Mouse (Mus musculus) lung, postnatal 0 days (tissue): ENCODE data around the gene Odf3b. TPM values are rescaled to one million over a fixed set of nuclear protein-coding genes. Genes with fewer than 3 reads are reported as not detected.

Experiments used
- ATAC-seq: fragments of 200-750 bp; cut with Nextera tagmentation; 2 replicates; pipeline ENCODE4 v1.8.0; 2017; ENCODE audit warnings: moderate library complexity
- DNase-seq: peaks from one replicate; pipeline ENCODE4 v3.0.0-alpha.2; 2016; ENCODE audit warnings: low spot score
- H3K27ac ChIP-seq: fragments of 300-500 bp; sonication (generic); 2 replicates; pipeline ENCODE4 v1.5.1; 2014; ENCODE audit warnings: antibody characterized with exemption, mild to moderate bottlenecking, low read length, mixed read lengths
- H3K27me3 ChIP-seq: fragments of 300-500 bp; sonication (generic); replicated peaks from 2 replicates; pipeline ENCODE4 v1.6.1; 2014; ENCODE audit warnings: low read length, mixed read lengths; ENCODE audit not compliant: insufficient read depth
- H3K36me3 ChIP-seq: fragments of 300-500 bp; sonication (generic); 2 replicates; pipeline ENCODE4 v1.6.1; 2014; ENCODE audit warnings: low read length, mixed read lengths; ENCODE audit not compliant: insufficient read depth
- H3K4me1 ChIP-seq: fragments of 300-500 bp; sonication (generic); 2 replicates; pipeline ENCODE4 v1.6.1; 2014; ENCODE audit warnings: antibody characterized with exemption, low read depth, low read length, mixed read lengths; ENCODE audit not compliant: insufficient read depth
- H3K4me2 ChIP-seq: fragments of 300-500 bp; sonication (generic); replicated peaks from 2 replicates; pipeline ENCODE4 v1.6.1; 2014; ENCODE audit warnings: low read depth, mild to moderate bottlenecking, low read length, moderate library complexity, mixed read lengths
- H3K4me3 ChIP-seq: fragments of 300-500 bp; sonication (generic); 2 replicates; pipeline ENCODE4 v1.5.1; 2014; ENCODE audit warnings: low read depth, low read length
- H3K9ac ChIP-seq: fragments of 300-500 bp; sonication (generic); replicated peaks from 2 replicates; pipeline ENCODE4 v1.6.1; 2014; ENCODE audit warnings: low read depth, mild to moderate bottlenecking
- H3K9me3 ChIP-seq: fragments of 300-500 bp; sonication (generic); 2 replicates; pipeline ENCODE4 v1.6.1; 2016; ENCODE audit warnings: low read length, mixed read lengths
- CTCF ChIP-seq: IDR thresholded peaks from 2 replicates; pipeline ENCODE4 v1.5.1; 2016; ENCODE audit warnings: antibody characterized with exemption, mild to moderate bottlenecking
- EP300 ChIP-seq: IDR thresholded peaks from 2 replicates; pipeline ENCODE4 v1.6.1; 2016; ENCODE audit warnings: antibody characterized with exemption, mild to moderate bottlenecking, control low read depth
- WGBS: fragments of 180-500 bp; shearing (Covaris S2); extraction: QIAGEN DNeasy Blood & Tissue Kit; methylation state at CpG from one replicate; pipeline ENCODE4 v1.1.7; 2014; 5-methylcytosine and 5-hydroxymethylcytosine counted together
- polyA plus RNA-seq: library from polyadenylated mRNA; unstranded; fragments of >200 nt; fragmentation: Nextera tagmentation; extraction: Ambion mirVana; gene quantifications from 2 replicates; pipeline ENCODE4 v1.2.1, GENCODE M21; 2015

Odf3b gene
- polyA plus RNA-seq, 1 experiment from 2014 or later: 34.9 TPM

DNA sequence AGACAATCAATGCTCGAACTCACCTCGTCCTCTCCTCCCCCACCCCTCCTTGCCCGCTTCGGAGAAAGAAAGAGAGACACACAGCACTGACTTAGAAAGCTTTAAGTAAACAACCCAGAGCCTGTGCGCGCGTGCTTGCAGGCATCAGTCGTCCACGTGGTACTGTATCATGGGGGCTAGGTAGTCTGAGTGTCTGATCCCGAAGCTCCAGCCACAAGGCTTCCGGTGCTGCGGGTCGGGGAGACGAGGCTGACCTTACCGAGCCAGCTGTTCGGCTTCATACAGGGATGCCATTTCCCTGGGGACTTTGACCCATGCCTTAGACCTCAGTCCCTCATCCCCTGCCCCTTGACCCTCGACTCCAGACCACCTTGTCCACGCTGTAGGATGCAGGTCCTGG, 1.7 kb downstream of the Odf3b start:
- DNase-seq (no peak), ATAC-seq (no peak)
- WGBS: 4% methylated on average over 18 of the region's 18 CpGs
- Histone ChIP-seq H3K4me2 (no peak overlapping the region), H3K36me3 (0 out of 2 replicates have a peak, but pooled peaks cover under 1% of the 10 kb centered on the region), H3K9ac (no peak overlapping the region), H3K9me3 (no peaks in the 10 kb centered on the region), H3K27me3 (peaks cover 32% of the 10 kb centered on the region), H3K27ac (no peak overlapping the region), H3K4me1 (peaks cover 8% of the 10 kb centered on the region), H3K4me3 (no peak overlapping the region)
- TF ChIP-seq EP300: no peak
- no peak for TF ChIP-seq CTCF

DNA sequence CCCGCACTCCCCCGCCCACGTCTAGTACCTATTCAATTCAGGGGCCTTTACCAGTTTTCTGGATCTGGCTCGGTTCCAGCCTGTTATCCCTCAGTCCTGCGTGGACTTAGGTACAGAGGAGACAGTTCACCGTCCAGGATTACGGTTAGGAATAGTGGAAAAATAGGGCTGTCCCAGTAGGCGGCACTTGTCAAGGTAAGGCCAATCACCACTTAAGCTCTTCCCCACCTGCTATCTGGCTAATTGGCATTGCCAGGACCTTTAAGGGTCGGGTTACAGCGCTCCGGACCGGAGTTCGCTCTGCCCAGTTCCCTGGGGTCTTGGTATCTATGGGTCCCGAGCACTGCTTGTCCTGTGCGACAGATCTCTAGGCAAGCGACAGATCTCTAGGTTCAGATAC, 2.1 kb downstream of the Odf3b start, which contains the start of gene Tymp:
TSS of gene Tymp (minus strand) at position 83 of the 400 bp plus-strand sequence.
- ATAC-seq (no peak), DNase-seq (no peak)
- H3K4me1 ChIP-seq: peaks cover 8% of the 10 kb centered on the region
- WGBS: 27% methylated on average over 16 of the region's 16 CpGs
- TF ChIP-seq EP300 (no peak), CTCF (no peak)
- H3K27me3 ChIP-seq: peaks cover 32% of the 10 kb centered on the region
- no peak within 1 kb of the TSS for H3K27ac ChIP-seq
- H3K36me3 ChIP-seq: peaks cover 5% of the 10 kb centered on the region; the same call in 1 of the 2 replicates
- no peak within 1 kb of the TSS for H3K4me3 ChIP-seq
- no peaks in the 10 kb centered on the region for H3K9me3 ChIP-seq
- no peak within 1 kb of the TSS; the same call in 1 of the 2 replicates for H3K4me2 ChIP-seq
- H3K9ac ChIP-seq: no peak within 1 kb of the TSS

DNA sequence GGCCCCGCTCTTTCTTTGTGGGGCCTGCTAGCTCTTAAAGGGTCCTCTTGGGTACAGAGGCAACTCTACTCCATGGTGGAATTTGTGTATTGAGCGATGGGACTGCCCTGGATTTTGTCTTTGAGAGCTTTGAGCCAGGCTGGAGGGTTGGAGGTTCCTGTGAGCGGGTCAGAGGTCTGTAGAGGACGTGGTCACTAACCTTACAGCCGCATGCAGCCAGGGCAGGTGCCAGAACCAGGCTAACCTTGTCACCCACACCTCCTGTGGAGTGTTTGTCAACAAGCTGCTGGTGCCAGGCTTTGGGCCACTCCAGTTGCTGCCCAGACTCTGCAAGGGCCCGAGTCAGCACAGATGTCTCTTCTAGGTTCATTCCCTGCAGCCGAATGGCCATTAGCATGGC, 3.0 kb downstream of the Odf3b start:
- WGBS: 74% methylated on average over 7 of the region's 7 CpGs
- Histone ChIP-seq H3K36me3 (peaks cover 8% of the 10 kb centered on the region; the same call in 1 of the 2 replicates), H3K4me2 (no peak overlapping the region), H3K9me3 (no peaks in the 10 kb centered on the region), H3K27me3 (peaks cover 32% of the 10 kb centered on the region), H3K4me1 (peaks cover 8% of the 10 kb centered on the region), H3K27ac (no peak overlapping the region), H3K4me3 (no peak overlapping the region), H3K9ac (no peak overlapping the region)
- TF ChIP-seq CTCF (no peak), EP300 (no peak)
- DNase-seq (no peak), ATAC-seq (no peak)

DNA sequence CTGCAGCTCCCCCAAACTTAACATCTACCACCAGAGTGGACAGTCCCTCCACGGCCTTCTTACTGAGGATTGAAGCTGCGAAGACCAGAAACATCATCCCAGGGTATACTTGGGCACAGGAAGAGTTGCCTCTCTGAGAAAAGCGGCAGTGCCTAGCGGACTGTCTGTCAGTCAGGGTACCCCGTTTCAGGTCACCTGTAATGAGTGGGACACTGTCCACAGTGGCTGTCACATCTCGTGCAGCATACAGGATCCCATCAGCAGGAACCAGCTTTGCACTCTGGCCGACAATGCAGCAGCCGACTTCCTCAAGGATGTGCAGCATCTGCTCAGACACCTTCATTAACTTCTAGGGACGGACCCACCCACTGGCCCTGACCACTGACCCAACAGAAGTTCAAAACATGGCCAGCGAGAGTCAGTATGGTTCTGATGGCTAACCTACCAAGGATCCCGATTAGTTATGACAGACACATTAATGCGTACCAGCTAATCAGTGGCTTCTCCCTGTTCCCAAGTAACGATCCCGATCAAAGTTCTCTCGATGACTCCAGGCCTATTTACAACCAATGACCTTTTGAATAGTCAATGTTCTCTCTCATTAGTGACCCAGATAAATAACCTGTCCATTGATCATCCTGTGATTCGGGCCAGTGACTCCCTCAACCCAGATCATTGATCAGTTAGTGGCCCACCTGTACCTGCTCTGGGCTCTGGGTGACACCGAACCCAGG, 4.1 kb downstream of the Odf3b start:
- ATAC-seq (no peak), DNase-seq (no peak)
- Histone ChIP-seq H3K36me3 (peaks cover 16% of the 10 kb centered on the region), H3K27ac (no peak overlapping the region), H3K4me1 (peaks cover 8% of the 10 kb centered on the region), H3K4me2 (no peak overlapping the region), H3K27me3 (peaks cover 32% of the 10 kb centered on the region), H3K4me3 (no peak overlapping the region), H3K9me3 (no peaks in the 10 kb centered on the region), H3K9ac (no peak overlapping the region)
- WGBS: 90% methylated on average over 17 of the region's 17 CpGs
- no peak for TF ChIP-seq CTCF
- no peak for TF ChIP-seq EP300

DNA sequence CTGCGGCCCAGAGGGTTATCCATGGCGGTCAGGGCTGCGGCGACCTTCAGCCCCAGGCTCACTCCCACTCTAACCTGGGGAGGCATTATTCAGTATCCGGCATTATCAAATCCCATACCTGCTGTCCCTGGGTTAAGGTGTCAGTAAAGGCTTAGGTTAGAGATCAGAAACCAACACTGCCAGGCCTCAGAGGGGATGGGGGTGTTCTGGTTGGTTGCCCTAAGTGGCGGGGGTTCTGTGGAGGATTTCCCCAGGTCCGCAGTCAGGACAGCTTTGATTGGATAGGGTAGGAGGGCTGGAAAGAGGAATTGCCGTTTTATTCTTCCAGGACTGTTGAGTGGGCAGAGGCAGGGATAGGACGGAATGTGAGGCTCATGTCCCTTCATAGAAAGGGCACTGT, 4.7 kb downstream of the Odf3b start:
- ATAC-seq (no peak), DNase-seq (no peak)
- no peak overlapping the region for H3K27ac ChIP-seq
- H3K4me3 ChIP-seq: peak overlapping the region; percentile 68
- H3K36me3 ChIP-seq: peaks cover 22% of the 10 kb centered on the region
- peak overlapping the region; percentile 56; the same call in 1 of the 2 replicates for H3K9ac ChIP-seq
- peaks cover 30% of the 10 kb centered on the region for H3K27me3 ChIP-seq
- peaks cover 8% of the 10 kb centered on the region for H3K4me1 ChIP-seq
- H3K9me3 ChIP-seq: no peaks in the 10 kb centered on the region
- TF ChIP-seq EP300 (no peak), CTCF (no peak)
- 46% methylated on average over 9 of the region's 9 CpGs for WGBS
- H3K4me2 ChIP-seq: peak overlapping the region; percentile 85

DNA sequence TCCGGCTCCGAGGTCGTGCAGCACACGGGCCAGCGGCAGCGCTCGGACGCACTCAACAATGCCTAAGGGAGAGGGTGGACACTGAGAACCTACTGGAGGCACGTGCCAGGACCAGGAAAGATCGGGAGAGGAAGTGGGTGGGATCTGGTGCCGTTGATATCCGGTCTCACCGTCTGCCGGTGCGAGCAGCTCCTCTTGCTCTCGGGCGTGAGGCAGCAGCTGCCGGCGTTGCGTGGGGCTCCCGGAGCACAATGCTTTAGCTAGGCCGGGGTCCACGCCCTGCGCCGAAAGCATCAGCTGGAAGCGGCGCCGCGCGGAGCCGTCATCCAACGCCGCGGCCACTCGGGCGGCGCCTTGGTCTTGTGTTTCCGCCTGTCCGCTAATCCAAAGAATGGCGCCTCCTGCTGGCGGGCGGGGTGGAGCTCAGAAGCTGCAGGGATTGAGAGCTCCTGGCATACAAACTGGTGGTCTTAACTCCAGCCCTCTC, 5.3 kb downstream of the Odf3b start, which contains the start of gene Sco2:
TSS of gene Sco2 (minus strand) at position 85 of the 487 bp plus-strand sequence.
- Histone ChIP-seq H3K9me3 (no peaks in the 10 kb centered on the region), H3K4me2 (peak within 1 kb of the TSS; percentile 85), H3K4me1 (peaks cover 8% of the 10 kb centered on the region), H3K27ac (peak within 1 kb of the TSS; percentile 88), H3K4me3 (peak within 1 kb of the TSS; percentile 68), H3K9ac (peak within 1 kb of the TSS; percentile 56), H3K27me3 (peaks cover 25% of the 10 kb centered on the region), H3K36me3 (peaks cover 23% of the 10 kb centered on the region)
- WGBS: 3% methylated on average over 37 of the region's 42 CpGs
- ATAC-seq: peak; percentile 88
- peak; percentile 93 for DNase-seq
- TF ChIP-seq EP300 (no peak), CTCF (peak; percentile 83)
